Mouse (Mus musculus): ENCODE data around the gene Pcdh7.

Gene Pcdh7

DNA sequence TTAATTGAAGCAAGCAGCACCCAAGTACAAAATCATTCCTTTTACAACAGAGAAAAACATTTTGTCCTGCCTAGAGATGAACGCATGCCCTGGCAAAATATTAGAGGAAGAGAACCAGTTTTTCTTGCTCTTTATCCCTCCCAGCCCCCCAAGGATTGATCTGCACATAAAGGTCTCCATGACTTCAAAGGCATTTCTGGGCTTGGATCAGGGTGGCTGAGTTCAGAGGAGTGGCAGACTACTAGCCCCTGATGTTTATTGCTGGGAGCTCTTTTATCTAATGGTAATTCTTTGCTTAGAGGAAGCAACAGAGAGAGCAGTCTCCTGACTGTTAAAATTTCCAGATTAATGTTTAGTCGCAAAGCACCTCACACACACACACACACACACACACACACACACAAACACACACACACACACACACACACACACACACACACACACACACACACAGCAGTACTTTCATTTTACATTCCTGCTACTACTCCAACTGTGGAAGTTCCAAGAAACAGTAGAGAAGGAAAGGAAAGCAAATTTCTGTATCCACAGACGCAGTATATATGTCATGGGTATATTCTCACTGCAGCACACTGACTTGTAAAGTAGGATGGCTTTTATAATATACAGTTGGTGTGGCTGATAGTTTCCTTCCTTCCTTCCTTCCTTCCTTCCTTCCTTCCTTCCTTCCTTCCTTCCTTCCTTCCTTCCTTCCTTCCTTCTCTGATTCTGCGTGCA is 71.2 kb downstream of the Pcdh7 start:
- intact Hi-C loops (cut with DNase I): no loop called here

DNA sequence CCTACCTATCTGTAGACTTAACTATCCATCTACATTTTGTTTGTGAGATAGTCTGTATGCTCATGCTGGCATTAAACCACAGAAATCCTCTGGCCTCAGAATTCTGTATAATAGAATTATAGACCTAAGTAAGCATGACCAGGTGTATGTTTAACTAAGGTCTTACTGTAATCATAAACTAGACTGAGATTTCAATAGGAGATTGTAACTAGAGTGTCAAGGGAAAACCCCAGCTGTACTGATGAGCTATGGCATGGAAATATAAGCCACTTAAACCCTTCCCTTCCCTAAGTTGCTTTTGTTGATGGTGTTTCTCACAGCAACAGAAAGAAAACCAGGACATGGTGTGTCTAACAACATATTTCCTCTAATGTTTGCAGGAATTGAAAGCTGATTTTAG is 78.6 kb downstream of the Pcdh7 start:
- intact Hi-C loops (cut with DNase I): no loop called here

GRCm38 (mm10) chr5:57797951-57798670 is 80.3 kb downstream of the Pcdh7 start:
- intact Hi-C loops (cut with DNase I): no loop called here

- intact Hi-C loops (cut with DNase I): loop anchor here (10.0 kb wide), 1 partner anchor 142 kb away; no protein-coding TSS in a partner anchor
Measured at GRCm38 (mm10) chr5:57803108-57803507, 85.3 kb downstream of the Pcdh7 start.

DNA sequence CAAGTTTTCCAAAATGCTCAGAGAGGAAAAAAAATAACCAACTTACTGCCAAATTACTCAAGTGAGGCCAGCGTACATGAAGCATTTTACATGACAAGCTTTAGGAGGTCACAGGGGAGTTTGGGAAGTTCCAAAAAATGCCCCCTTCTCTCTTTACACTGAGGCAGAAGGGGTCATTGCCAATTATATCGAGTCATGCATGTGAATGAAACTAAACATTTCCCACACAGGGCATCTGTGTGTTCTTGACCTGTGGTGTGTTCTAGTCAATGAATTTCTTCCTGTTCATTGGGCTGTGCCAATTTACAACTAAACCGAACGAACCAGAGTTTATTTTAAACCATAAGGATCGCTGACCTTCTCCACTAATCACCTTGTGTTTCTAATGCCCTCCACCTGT is 86.1 kb downstream of the Pcdh7 start:
- intact Hi-C loops (cut with DNase I): loop anchor here (10.0 kb wide), 1 partner anchor 141 kb away; no protein-coding TSS in a partner anchor

DNA sequence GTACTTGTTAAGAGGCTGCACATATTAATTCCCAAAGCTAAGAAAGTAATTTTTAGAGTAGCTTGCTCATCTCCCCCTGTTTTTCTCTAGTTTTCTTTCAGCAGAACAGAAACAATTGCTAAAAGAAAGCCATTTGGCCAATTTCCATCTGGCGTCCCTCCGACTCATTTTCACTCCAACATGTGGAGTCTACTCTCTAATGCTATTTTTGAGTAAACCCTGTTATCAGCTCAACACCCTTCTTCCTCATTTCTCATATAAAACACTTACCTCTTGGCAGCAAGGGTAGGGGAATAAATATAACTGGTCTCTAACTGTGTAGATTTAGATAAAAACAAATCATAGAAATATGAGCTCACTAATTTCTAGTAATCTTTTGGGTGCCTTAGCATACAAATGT is 89.6 kb downstream of the Pcdh7 start:
- intact Hi-C loops (cut with DNase I): loop anchor here (10.0 kb wide), 1 partner anchor 137 kb away; no protein-coding TSS in a partner anchor

DNA sequence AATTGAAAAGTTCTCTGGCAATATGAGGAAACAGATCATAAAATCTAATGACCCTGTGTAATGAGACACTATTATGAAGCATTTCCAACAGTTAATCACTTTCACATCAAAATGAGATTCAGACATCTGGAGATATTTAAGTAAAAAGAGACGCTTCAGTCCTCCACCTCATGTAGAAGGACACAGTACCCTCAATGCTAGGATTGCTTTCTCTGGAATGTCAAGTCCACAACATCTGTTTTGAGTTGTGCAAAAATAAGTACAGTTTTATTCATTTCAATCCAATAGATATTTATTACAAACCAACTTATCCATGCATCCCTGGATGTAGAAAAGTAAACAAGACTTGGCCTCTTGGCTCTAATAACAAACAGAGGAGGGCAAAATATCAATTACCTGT is 92.9 kb downstream of the Pcdh7 start:
- intact Hi-C loops (cut with DNase I): no loop called here

DNA sequence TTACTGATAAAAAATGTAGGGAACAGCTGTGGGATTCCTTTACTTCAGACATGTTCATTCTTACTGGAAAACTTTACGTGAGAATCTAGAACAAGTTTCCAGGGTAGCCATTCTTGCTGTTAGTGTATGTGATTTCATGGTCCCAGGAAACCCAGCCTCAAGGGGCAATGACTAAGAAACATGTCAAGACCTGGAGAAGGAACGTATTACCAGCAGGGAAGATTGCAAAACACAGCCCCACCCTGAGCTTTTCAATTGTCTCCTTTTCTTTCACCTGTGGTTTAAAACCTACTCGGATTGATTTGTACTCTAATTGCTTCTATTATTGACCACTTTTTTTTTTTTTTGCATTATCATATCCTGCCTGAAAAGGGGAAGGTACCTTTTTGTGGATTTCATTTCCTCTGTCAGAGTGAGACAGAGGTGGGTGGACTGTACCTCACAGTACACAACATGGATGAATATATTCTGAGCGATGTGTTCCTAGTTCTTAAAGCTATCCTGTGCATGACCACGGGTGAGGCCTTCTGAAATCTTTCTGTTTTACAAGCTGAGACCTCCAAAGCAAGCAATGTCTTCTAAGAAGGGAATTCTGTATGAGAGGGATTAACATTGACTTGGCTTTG is 98.3 kb downstream of the Pcdh7 start:
- intact Hi-C loops (cut with DNase I): no loop called here

GRCm38 (mm10) chr5:57819788-57820187 is 102.0 kb downstream of the Pcdh7 start:
- intact Hi-C loops (cut with DNase I): no loop called here

DNA sequence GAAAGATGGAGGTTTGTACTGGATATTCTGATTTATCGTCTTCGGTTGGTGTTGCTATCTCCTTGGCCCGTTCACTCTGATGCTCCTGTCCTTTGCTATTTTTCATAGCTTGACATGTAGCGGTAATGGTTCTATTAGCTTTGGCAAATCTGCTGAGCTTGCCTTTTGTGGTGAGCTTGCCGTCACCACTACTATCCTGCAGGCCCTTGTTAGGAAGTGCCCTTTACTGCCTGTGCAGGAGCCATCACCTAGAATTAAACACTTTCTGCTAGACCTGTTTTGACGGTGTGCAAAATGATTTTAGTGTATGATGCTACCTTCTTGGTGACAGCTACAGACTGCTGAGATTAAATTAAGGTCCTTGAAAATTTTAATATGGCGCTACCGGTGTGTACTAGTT is 103.3 kb downstream of the Pcdh7 start:
- intact Hi-C loops (cut with DNase I): no loop called here

DNA sequence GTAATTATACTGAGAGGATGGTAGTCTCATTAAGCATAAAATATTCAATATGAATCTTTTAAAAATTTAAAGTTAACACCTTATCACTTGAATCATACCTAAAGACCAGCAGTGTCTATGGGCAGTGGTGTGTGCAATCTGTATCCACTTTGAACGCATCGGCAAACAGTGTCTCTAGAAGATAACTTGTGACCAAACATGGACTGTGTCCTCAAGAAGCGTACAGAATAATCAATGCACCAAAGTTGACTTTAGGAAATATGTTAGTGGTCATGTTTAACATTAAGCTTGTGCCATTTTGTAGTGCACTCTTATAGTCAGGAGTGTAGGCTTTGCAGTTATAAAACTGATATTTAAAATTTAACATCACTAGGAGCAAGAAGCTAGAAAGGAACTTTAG is 110.7 kb downstream of the Pcdh7 start:
- intact Hi-C loops (cut with DNase I): no loop called here

DNA sequence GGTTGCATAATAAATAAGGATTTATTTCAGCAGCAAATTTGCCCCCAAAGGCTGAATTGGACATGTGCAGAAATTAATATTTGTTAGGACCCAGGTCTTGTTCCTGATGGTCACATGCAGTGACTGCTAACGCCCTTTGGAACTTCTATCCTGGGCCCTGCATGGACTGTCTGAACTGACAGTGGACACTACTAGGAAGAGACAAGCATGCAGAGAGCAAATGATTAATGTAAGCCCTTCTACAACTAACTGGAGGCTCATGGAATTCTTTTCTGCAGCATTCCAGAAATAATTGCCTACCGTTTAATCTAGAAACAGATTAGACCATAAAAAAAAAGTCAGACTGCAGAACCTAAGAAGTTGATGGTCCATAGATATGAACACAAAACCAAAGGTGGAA is 119.4 kb downstream of the Pcdh7 start:
- intact Hi-C loops (cut with DNase I): no loop called here

DNA sequence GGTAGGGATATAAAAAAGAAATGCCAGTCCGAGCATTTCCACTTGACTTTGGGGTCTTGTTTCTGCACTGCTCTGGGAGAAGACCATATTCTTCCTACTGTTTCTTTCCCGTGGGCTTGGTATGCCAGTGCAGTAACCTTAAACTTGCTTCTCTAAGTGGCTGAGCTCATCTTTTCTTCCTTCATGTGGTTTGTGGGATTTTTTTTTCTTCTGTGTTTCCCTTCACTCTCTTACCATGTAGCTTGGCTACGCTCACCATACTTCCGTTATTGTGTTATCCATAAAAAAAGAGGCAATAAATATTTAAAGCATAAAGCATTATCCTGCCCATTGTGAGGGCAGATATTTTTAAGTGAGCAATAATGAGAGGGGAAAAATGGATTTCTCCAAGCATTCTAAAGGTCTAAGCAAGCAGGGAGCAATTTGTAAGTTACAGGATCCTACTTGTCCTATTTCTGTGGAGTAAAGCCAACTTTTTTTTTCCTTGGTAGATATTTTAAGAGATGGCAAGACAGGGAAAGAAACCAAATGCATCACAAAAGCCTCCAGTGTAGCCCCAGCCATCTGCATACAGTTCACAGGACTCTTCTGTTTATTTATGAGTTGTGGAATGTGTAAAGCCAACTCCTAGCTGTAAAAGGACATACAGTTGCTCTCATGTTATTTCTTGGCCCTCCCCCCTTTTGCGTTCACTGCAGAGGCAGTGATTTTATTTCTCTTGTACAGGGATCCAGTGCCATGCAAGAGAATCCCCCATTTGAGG is 123.8 kb downstream of the Pcdh7 start:
- intact Hi-C loops (cut with DNase I): no loop called here

- intact Hi-C loops (cut with DNase I): no loop called here
Measured at GRCm38 (mm10) chr5:57847500-57847899, 129.7 kb downstream of the Pcdh7 start.

DNA sequence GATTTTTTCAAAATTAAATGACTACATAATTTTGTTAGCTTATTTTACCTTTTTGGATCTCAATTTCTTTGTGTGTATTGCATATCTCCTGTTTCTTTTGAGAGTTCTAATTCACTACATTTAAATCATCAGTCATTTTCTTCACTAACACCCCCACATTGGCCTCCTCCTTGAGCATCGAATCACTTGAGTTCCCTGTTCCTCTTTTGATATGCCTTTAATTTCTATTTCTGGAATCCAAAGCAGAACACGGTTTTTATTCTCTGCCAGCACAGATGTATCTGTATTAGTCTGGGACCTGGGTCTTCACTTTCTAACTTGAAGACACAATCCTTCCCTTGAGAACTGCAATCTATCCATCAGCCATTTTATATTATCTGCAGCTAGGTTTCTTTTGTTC is 132.3 kb downstream of the Pcdh7 start:
- intact Hi-C loops (cut with DNase I): no loop called here

DNA sequence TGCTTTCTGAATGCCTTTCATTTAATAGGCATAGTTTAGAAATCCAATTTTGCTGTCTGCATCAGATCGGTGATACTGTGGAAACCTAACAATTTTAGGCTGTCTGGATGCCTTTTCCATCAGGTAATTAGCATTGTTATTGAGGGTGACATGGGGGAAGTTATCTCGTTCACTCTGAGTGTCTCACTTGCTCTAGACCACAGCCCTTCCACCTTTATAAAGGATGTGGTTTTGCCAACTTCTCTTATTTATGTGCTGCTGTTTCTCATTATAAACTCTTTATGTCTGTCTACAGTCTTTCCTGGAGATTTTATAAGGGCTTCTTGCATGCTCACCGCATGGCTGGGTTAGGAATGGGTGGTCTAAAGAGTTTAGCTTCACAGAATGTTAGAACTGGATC is 139.5 kb downstream of the Pcdh7 start:
- intact Hi-C loops (cut with DNase I): no loop called here

- intact Hi-C loops (cut with DNase I): no loop called here
Measured at GRCm38 (mm10) chr5:57864254-57864653, 146.5 kb downstream of the Pcdh7 start.

GRCm38 (mm10) chr5:57865256-57865655 is 147.5 kb downstream of the Pcdh7 start:
- intact Hi-C loops (cut with DNase I): no loop called here

DNA sequence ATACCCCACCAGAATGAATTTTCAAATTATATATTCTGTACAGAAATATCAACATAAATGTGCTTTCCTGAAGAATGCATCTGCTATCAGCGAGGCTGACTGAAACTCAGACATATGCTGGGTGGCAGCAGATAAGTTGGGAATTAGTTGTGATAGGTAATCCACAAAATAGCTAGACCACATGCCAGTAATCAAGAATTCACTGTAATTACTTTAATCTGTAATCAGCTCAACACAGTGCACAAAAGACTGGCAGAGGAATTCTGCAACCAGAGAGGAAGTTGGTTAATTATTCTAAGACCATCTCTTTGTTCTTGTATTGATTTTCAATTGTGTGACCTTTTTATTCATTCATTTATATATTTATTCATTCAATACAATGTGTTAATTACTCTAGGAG is 148.3 kb downstream of the Pcdh7 start:
- intact Hi-C loops (cut with DNase I): no loop called here

- intact Hi-C loops (cut with DNase I): no loop called here
Measured at GRCm38 (mm10) chr5:57867906-57868305, 150.1 kb downstream of the Pcdh7 start.

DNA sequence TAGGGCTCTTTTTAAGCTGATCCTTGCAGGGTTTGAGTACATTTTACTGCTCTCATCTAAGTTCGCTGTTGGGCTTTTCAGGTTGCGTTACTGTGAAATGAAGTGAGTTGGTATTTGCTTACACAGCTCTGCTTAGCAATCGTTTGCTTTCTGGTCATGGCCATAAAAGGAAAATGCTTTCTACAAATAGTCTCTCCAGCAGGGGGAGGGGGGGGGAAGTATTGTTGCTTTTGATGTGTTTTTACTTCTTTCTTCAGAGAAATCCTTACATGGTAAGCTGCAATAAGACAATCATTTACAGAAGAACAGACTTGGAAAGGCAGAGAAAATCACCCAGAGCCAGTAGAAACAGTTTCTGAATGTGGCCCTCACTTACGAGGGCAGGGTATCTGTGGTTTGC is 150.9 kb downstream of the Pcdh7 start:
- intact Hi-C loops (cut with DNase I): no loop called here

DNA sequence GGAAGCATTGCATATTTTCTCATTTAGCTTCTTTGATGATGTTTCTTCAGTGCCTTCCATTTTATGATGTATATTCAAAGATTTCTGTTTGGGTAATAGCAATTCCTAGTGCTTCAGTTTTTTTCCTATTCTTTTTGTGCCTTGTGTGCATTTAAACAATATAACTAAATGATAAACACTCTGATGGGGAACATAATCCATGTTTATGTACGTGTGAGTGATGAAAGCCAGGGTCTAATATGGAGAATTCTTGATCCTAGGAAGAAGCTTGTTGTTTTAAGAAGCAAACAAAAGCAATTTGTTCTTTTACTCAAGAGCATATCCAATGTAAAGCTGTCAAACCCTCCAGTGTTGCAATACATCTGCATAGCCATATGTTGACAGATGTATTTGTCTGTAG is 153.0 kb downstream of the Pcdh7 start:
- intact Hi-C loops (cut with DNase I): no loop called here
